Mouse (Mus musculus): ENCODE results near the gene Fam163b. TPM values are rescaled to one million over a fixed set of nuclear protein-coding genes. Genes with fewer than 3 reads are reported as not detected.
A peak's percentile ranks its signal among the peaks of the same experiment; 100 is the strongest.

Fam163b gene
- total RNA-seq, 2 experiments from 2014 or later, result not detected

- no peak overlapping the region for H3K4me3 ChIP-seq
- intact Hi-C loops (cut with DNase I), result no loop called here
- no peak overlapping the region for H3K27ac ChIP-seq
- TF ChIP-seq CTCF (IDR thresholded peaks at IDR 0.05), result no peak
- DNase-seq, result no peak
These were observed 19.2 kb upstream of the Fam163b start for GRCm38 (mm10) chr2:27161526-27161925.

GRCm38 (mm10) chr2:27156596-27156995, 14.3 kb upstream of the Fam163b start:
- H3K27ac ChIP-seq, result no peak overlapping the region
- no peak overlapping the region for H3K4me3 ChIP-seq
- no peak for DNase-seq
- intact Hi-C loops (cut with DNase I), result no loop called here
- TF ChIP-seq CTCF (IDR thresholded peaks at IDR 0.05), result no peak

- intact Hi-C loops (cut with DNase I), result no loop called here
- H3K27ac ChIP-seq, result no peak overlapping the region
- TF ChIP-seq CTCF (IDR thresholded peaks at IDR 0.05), result no peak
These were observed 12.3 kb upstream of the Fam163b start for GRCm38 (mm10) chr2:27154466-27155185.

GRCm38 (mm10) chr2:27149457-27149856, 7.2 kb upstream of the Fam163b start:
- intact Hi-C loops (cut with DNase I), result no loop called here
- DNase-seq, result no peak

More at GRCm38 (mm10) chr2:27154466-27155185, 12.3 kb upstream of the Fam163b start:
- DNase-seq, result no peak
- H3K4me3 ChIP-seq, result no peak overlapping the region

GRCm38 (mm10) chr2:27146840-27147239, 4.5 kb upstream of the Fam163b start:
- H3K4me3 ChIP-seq, result no peak overlapping the region
- intact Hi-C loops (cut with DNase I), result no loop called here
- DNase-seq, result no peak
- no peak overlapping the region for H3K27ac ChIP-seq
- no peak for TF ChIP-seq CTCF (IDR thresholded peaks at IDR 0.05)

More at GRCm38 (mm10) chr2:27149457-27149856, 7.2 kb upstream of the Fam163b start:
- no peak overlapping the region for H3K4me3 ChIP-seq
- no peak overlapping the region for H3K27ac ChIP-seq
- no peak for TF ChIP-seq CTCF (IDR thresholded peaks at IDR 0.05)

GRCm38 (mm10) chr2:27144957-27145356, 2.7 kb upstream of the Fam163b start:
- intact Hi-C loops (cut with DNase I), result no loop called here
- no peak for DNase-seq
- no peak overlapping the region for H3K27ac ChIP-seq
- TF ChIP-seq CTCF (IDR thresholded peaks at IDR 0.05), result no peak
- H3K4me3 ChIP-seq, result no peak overlapping the region

GRCm38 (mm10) chr2:27138356-27138755, 3.9 kb downstream of the Fam163b start:
- no peak for TF ChIP-seq CTCF (IDR thresholded peaks at IDR 0.05)
- DNase-seq, result no peak
- no peak overlapping the region for H3K4me3 ChIP-seq
- intact Hi-C loops (cut with DNase I), result no loop called here
- no peak overlapping the region for H3K27ac ChIP-seq

- DNase-seq, result no peak
- TF ChIP-seq CTCF (IDR thresholded peaks at IDR 0.05), result no peak
- intact Hi-C loops (cut with DNase I), result no loop called here
- Histone ChIP-seq H3K4me3 (no peak overlapping the region), H3K27ac (no peak overlapping the region)
These were observed 5.5 kb downstream of the Fam163b start for GRCm38 (mm10) chr2:27136789-27137188.

GRCm38 (mm10) chr2:27136336-27136735, 6.0 kb downstream of the Fam163b start:
- H3K27ac ChIP-seq, result no peak overlapping the region
- TF ChIP-seq CTCF (IDR thresholded peaks at IDR 0.05), result no peak
- no peak for DNase-seq
- no peak overlapping the region for H3K4me3 ChIP-seq
- intact Hi-C loops (cut with DNase I), result no loop called here

GRCm38 (mm10) chr2:27135935-27136334, 6.4 kb downstream of the Fam163b start:
- no peak for TF ChIP-seq CTCF (IDR thresholded peaks at IDR 0.05)
- intact Hi-C loops (cut with DNase I), result no loop called here
- no peak for DNase-seq

GRCm38 (mm10) chr2:27128990-27129389, 13.3 kb downstream of the Fam163b start:
- intact Hi-C loops (cut with DNase I), result loop anchor here (5.0 kb wide), 1 partner anchor 48 kb away; no protein-coding TSS in a partner anchor
- TF ChIP-seq CTCF (IDR thresholded peaks at IDR 0.05), result no peak
- Histone ChIP-seq H3K27ac (no peak overlapping the region), H3K4me3 (no peak overlapping the region)
- no peak for DNase-seq

More at GRCm38 (mm10) chr2:27135935-27136334, 6.4 kb downstream of the Fam163b start:
- Histone ChIP-seq H3K27ac (no peak overlapping the region), H3K4me3 (no peak overlapping the region)

GRCm38 (mm10) chr2:27126496-27126895, 15.8 kb downstream of the Fam163b start:
- intact Hi-C loops (cut with DNase I), result loop anchor here (1.0 to 5.0 kb wide), 2 partner anchors 51 to 109 kb away; no protein-coding TSS in a partner anchor
- TF ChIP-seq CTCF (IDR thresholded peaks at IDR 0.05), result no peak
- Histone ChIP-seq H3K27ac (no peak overlapping the region), H3K4me3 (no peak overlapping the region)
- no peak for DNase-seq

GRCm38 (mm10) chr2:27125979-27126378, 16.3 kb downstream of the Fam163b start:
- H3K4me3 ChIP-seq, result no peak overlapping the region
- peak; percentile 83 for TF ChIP-seq CTCF (IDR thresholded peaks at IDR 0.05)
- intact Hi-C loops (cut with DNase I), result loop anchor here (1.0 to 5.0 kb wide), 2 partner anchors 51 to 109 kb away; no protein-coding TSS in a partner anchor
- peak; percentile 71 for DNase-seq
- H3K27ac ChIP-seq, result no peak overlapping the region

- H3K4me3 ChIP-seq, result no peak overlapping the region
- intact Hi-C loops (cut with DNase I), result loop anchor here (5.0 kb wide), 1 partner anchor 81 kb away; no protein-coding TSS in a partner anchor
- DNase-seq, result no peak
- TF ChIP-seq CTCF (IDR thresholded peaks at IDR 0.05), result no peak
- no peak overlapping the region for H3K27ac ChIP-seq
These were observed 19.2 kb downstream of the Fam163b start for GRCm38 (mm10) chr2:27123121-27123520.

Measured in gastrocnemius, adult 2 months (tissue).